Mouse (Mus musculus) splenic B cell, adult 2 months (primary cell): Measurements from ENCODE around the gene Slc6a19.

Experiments used
- DNase-seq: peaks from one replicate; pipeline ENCODE4 v3.0.0-alpha.2; 2011; ENCODE audit warnings: low read depth, low spot score
- H3K27me3 ChIP-seq: 2 replicates; pipeline ENCODE4 v1.6.1; 2012; ENCODE audit warnings: mild to moderate bottlenecking, low read length, moderate library complexity, mixed read lengths; ENCODE audit not compliant: control insufficient read depth, poor library complexity, insufficient read depth, severe bottlenecking
- H3K36me3 ChIP-seq: 2 replicates; pipeline ENCODE4 v1.6.1; 2012; ENCODE audit warnings: mild to moderate bottlenecking, low read length, moderate library complexity, mixed read lengths; ENCODE audit not compliant: control insufficient read depth, poor library complexity, insufficient read depth, severe bottlenecking

Gene Slc6a19

DNA sequence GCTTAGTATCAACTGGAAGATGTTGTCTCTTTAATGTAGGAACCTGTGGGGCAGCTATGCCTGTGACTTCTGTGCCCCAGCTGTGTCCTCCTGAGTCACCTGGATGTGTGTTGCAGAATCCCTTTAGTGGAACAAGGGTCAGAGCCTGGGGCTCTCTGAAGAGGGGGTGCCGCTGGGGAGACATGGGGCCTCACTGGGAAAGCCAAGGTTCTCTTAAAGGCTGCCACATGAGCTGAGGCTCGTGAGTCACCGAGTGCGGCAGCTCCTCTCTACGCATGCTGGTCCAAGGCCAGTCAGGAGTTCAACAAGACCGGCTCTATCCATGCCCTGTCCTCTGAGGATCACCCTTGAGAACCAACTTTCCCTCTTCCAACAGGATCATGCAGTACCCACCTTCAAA, 5.0 kb downstream of the Slc6a19 start:
- no peaks in the 10 kb centered on the region for H3K27me3 ChIP-seq
- no peak for DNase-seq
- no peaks in the 10 kb centered on the region for H3K36me3 ChIP-seq

DNA sequence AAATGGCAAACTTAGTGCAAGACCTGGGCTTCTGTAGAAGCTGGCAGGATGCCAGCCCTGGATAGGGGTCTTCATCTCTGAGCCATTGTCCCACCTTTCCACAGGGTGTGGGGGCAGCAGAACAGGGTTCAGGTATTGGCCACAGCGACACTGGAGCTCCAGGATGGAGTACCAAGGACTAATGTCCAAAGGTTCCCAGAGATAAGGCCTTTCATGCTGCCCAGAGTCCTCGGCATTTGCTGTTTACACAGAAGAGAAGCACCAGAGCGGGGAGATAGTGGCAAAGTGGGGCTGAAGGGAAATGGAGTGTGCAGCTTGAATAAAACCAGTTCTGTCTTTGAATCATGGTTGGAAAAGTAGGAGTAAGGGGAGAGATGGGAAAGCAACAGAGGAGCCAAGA, 8.1 kb downstream of the Slc6a19 start:
- DNase-seq: no peak
- no peaks in the 10 kb centered on the region for H3K36me3 ChIP-seq
- no peaks in the 10 kb centered on the region for H3K27me3 ChIP-seq

DNA sequence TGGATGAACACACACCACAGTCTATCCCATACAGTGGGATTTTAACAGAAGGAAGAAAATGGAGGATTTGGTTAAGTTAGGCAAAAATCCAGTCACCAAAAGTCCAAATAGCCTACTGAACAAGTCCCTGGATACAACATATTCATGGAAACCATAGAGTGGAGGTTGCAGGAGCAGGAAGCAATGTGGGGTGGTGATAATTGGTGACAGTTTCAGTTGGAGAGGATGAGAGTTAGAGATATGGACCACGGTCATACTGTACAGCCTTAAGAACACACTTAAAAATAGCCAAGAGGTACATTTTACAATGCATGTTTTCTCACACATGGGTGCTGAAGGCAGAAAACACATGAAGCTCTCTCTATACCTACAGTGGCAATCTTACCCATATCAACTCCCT, 9.7 kb downstream of the Slc6a19 start:
- DNase-seq: no peak
- Histone ChIP-seq H3K36me3 (no peaks in the 10 kb centered on the region), H3K27me3 (no peaks in the 10 kb centered on the region)

DNA sequence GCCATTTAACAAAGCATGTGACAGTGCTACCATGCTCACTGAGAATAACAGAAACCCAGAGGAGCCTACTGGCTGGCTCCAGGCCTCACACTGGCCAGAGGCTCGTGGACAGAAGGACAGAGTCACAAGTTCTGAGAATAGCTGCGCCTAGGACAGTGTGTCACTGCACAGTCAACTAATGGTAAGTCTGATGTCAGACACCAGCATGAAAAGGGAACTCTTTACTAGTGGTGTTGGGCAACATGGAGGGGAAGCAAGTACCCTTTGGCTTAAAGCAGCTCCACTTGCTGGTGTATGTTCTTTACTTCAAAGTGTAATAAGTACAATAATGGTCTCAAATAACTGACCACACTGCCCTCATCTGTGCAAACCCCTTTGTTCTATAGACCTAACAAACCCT, 11.3 kb downstream of the Slc6a19 start:
- Histone ChIP-seq H3K27me3 (no peaks in the 10 kb centered on the region), H3K36me3 (no peaks in the 10 kb centered on the region)
- no peak for DNase-seq

DNA sequence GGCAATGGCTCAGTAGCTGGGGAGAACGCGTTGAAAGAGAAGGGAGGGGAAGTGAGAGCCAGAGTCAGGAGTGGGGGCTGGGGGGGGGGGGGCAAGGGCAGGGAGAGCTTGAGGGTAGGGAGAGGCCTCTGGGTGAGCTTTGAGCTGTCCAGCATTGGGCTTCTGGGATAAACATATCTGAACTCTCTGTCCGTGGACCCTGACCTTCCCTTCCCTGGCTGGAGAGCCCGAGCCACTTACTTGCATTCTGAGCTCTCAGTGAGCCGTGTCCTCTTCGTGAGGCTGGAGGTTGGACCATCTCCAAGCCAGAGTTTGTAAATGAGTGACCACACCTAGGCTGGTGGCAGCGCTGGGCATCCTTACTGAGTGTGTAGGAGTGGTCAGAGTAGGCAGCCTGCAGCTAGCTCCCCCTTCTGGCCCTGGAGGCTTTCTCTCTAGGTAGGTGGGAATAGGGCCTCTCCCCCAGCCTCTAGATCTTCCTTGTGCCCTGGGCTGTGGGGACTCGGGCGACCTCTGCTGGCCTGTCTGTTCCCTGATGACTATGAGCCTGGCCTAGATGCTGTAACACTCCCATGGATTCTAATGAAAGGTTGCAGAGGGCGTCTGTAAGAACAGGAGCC, 12.3 kb downstream of the Slc6a19 start:
- DNase-seq: peak; percentile 66

DNA sequence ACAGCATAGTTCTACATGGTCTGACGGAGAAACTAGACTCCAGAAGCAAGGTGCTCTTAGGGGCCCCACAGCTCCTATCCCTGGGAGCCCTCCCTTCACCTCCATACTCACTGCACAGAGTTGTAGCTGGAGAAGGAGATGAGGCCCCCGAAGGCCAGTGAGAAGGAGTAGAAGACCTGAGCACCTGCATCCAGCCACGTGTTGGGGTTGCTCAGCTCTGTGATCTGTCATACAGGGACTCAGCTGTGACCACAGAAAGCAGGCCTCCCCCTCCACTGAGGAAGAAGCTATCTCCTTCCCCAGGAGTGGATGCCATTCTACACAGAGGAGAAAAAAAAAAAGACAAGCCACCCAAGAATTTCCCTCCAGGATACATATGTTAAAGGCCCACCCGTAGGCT, 15.7 kb downstream of the Slc6a19 start:
- Histone ChIP-seq H3K36me3 (no peaks in the 10 kb centered on the region), H3K27me3 (no peaks in the 10 kb centered on the region)
- DNase-seq: no peak

More for the DNA sequence above, 12.3 kb downstream of the Slc6a19 start:
- H3K27me3 ChIP-seq: no peaks in the 10 kb centered on the region
- no peaks in the 10 kb centered on the region for H3K36me3 ChIP-seq

DNA sequence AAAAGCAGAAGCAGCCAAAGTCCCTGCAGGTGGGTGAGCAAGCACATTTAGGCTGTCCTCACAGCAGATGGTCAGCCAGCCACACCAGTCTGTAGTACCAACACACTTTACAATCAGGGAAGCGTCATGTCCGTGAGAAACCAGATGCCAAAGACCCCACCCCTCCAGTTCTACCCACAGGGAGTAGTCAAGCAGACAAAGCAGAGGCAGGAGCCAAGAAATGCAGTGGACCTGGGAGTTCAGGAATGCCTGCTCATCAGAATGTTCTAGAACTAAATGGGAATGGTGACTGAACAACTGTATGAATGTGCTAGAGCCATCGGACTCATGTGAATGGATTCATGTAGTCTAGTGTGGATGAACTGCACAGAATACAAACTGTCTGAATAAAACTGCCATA, 17.1 kb downstream of the Slc6a19 start:
- Histone ChIP-seq H3K27me3 (no peaks in the 10 kb centered on the region), H3K36me3 (no peaks in the 10 kb centered on the region)
- no peak for DNase-seq

DNA sequence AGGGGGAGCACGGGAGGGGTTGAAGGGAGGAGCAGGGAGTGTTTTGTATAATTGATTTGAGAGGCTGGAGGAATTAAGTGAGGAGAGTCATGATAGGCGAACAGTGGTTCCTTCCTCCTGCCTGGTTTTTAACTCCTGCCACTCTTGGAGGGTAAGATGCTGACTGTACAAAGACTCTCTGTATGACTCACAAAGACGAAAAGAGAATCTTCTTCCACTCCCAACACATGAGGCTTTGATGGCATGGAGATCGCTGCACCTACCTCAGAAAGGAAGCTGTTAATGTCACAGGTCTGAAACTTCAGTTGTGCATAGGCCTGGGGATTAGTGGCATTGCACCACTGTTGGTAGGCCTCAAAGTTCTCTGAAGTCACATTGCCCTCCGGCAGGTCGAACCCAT, 19.2 kb downstream of the Slc6a19 start:
- H3K36me3 ChIP-seq: no peaks in the 10 kb centered on the region
- no peak for DNase-seq

DNA sequence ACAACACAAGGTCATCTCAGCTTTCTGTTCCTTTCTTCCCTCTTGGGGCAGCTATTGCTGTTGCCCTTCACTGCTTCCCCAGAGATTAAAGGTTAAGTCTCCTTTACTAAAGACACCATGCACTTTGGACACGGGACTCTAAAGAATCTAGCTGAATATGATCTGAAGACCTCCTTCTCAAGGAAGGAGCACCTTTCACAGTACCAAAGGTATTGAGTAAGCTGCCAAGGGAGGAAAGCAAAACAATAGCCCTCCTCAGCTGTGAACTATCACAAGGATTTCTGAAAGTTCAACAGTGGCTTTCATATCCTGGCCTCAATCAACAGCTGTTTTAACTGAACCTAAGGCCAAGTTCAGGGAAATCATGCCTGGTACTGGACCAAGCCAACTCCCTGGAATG, 20.3 kb downstream of the Slc6a19 start:
- DNase-seq: no peak
- H3K27me3 ChIP-seq: no peaks in the 10 kb centered on the region
- no peaks in the 10 kb centered on the region for H3K36me3 ChIP-seq

More for the DNA sequence above, 19.2 kb downstream of the Slc6a19 start:
- H3K27me3 ChIP-seq: no peaks in the 10 kb centered on the region

DNA sequence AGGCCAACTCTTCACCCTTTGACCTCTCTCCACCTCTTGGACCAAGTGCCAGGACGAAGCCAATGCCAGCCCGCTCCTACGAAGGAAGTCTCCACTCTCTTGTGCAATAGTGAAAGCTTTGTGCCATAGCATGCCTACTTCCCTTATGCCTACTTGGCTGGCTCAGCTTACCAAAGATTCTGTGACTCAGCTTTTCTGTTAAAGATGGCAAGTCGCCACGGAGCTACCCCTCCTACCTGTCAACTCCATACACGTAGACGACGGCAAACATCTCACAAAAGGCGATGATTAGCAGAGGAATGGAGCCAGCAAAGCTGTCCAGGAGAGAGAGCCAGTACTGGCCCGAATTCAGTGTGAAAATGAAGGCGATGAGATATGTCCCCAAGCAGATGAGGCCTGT, 21.0 kb downstream of the Slc6a19 start:
- no peaks in the 10 kb centered on the region for H3K36me3 ChIP-seq
- DNase-seq: no peak

DNA sequence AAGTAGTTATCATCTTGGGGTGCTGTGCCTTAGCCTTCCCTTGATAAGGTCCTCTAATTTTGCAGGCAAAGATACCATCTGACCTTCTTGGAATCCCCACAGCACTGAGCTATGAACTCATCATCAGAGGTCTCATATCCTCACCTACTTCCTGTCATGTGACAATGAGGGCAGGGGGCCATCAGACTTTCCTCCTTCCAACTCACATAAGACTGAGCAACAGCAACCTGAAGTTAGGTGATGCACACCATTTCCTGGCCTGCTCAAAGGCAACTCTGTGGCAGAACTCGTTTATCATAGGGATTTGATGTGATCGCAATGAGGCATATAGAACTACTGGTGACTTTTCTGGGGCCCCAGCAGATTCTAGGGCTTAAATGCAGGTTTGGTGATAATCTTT, 22.4 kb downstream of the Slc6a19 start:
- no peaks in the 10 kb centered on the region for H3K36me3 ChIP-seq
- DNase-seq: no peak

More for the DNA sequence above, 21.0 kb downstream of the Slc6a19 start:
- H3K27me3 ChIP-seq: no peaks in the 10 kb centered on the region

DNA sequence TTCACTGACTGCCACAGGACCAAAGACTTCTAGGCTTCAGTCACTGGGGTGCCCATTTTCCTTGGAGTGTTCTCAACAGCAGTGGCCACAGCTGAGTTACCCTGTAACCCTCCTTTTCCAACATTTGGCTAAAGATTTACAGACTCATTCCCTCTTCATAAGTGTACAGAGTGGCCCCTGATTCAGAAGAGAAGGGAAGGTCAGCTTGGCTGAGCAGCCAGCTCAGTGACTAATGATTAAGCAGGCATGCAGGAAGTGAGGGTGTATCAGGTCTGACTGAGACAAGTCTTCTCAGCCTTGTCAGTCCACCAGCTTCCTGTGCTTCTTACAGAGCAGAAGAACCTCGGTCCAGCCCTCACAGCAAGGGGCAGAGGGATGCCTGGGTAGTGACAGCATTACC, 24.3 kb downstream of the Slc6a19 start:
- Histone ChIP-seq H3K27me3 (no peaks in the 10 kb centered on the region), H3K36me3 (no peaks in the 10 kb centered on the region)
- no peak for DNase-seq

More for the DNA sequence above, 22.4 kb downstream of the Slc6a19 start:
- H3K27me3 ChIP-seq: no peaks in the 10 kb centered on the region

DNA sequence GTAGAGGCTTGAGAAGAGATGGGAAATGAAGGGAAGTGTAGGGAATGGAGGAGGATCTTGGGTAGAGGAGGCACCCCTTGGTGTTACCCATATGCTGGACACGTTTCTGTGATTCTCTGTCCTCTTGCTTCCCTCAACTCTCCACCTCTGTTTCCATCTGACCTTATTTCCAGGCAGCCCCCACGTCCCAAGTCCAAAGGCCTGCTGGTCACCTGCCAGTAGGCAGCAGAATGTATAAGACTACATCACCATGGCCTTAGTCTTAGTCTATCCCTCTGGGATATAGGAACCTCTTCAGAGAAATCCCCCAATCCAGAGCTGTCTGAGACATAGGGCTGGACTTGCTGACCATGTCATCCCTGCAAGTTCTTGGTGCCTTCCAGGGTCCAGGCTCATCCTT, 25.4 kb downstream of the Slc6a19 start:
- H3K36me3 ChIP-seq: no peaks in the 10 kb centered on the region
- no peak for DNase-seq
- H3K27me3 ChIP-seq: no peaks in the 10 kb centered on the region

DNA sequence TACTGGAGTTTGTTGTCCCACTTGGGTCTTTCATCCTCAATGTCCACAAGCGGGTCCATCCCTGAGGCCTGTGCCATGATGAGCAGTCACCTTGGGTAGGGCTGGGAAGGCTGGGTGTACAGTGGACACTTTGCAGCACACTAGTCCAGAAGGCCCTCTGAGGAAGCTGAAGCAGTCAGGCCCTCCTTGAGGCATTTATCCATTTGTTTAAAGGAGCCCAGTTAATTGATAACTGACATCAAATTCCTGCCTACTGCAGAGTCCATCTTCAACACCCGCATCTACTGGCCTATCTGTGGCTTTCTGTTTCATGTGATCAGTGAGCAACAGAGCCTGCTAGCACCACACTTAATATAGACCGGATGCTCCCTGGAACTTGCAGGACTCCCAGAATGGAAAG, 26.8 kb downstream of the Slc6a19 start, which contains the start of gene Slc6a18:
TSS of gene Slc6a18 (minus strand) at position 171 of the 400 bp plus-strand sequence.
- DNase-seq: no peak
- no peaks in the 10 kb centered on the region for H3K36me3 ChIP-seq
- no peaks in the 10 kb centered on the region for H3K27me3 ChIP-seq

DNA sequence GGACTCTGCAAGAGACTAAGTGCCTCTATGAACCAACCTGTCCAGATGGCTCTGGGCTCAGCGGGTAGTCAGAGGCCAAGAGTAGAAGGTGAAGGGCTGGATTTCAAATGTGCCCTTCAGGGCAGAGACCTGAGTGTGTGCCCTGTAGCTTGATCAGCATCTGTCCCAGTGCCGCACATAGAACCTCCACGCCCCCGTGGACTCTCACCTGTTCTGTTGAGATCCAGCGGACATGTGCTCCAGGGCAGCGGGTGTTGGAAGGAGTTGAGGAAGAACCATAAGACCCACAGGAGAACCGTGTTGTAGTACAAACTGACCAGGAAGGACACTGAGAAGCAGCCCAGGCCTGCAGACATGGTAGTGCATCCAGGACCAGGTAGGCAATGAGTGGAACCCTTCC, 29.5 kb downstream of the Slc6a19 start:
- no peak for DNase-seq
- H3K36me3 ChIP-seq: no peaks in the 10 kb centered on the region
- H3K27me3 ChIP-seq: no peaks in the 10 kb centered on the region

DNA sequence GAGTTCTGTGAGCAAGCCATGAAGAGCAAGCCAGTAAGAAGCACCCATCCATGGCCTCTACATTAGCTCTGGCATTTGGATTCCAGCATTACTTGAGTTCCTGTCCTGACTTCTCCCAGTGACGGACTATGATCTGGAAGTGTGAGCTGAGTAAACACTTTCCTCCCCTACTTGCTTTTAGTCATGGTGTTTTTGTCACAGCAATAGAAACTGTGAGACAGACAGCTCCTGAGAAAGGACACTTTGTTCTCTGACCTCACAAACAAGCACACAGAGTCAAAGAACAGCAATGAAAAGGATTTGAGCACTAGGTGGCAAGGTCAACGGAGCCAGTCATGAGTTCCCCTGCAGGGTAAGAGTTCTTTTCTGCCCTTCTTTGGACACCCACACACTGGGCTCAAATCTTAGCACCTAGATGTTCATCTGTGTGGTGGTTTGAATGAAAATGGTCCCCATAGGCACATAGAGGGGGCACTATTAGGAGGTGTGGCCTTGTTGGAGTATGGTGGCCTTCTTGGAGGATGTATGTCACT, 44.4 kb downstream of the Slc6a19 start:
- no peaks in the 10 kb centered on the region for H3K36me3 ChIP-seq

More for the DNA sequence above, 44.4 kb downstream of the Slc6a19 start:
- H3K27me3 ChIP-seq: no peaks in the 10 kb centered on the region; the same call in 1 of the 2 replicates
- DNase-seq: no peak
